Mouse (Mus musculus) activated CD4-positive, CD25-positive, alpha-beta regulatory T cell, adult 4 months (primary cell): Measurements from ENCODE around the gene Slc51a. TPM values are rescaled to one million over a fixed set of nuclear protein-coding genes. Genes with fewer than 3 reads are reported as not detected.
"Not testable (repeated sequence)": the region's sequence is repeated elsewhere in the genome, so short reads cannot be mapped to it uniquely, and the experiment has no call there.

Experiments
- ATAC-seq: one replicate; pipeline ENCODE4 v1.8.0; 2017
- polyA plus RNA-seq, 2 experiments: library from polyadenylated mRNA; unstranded; fragments of 100-300 nt; shearing (Covaris generic); gene quantifications; one replicate each; pipeline ENCODE4 v1.2.1; 2017

Slc51a gene
- polyA plus RNA-seq, 2 experiments from 2014 or later, result not detected

DNA sequence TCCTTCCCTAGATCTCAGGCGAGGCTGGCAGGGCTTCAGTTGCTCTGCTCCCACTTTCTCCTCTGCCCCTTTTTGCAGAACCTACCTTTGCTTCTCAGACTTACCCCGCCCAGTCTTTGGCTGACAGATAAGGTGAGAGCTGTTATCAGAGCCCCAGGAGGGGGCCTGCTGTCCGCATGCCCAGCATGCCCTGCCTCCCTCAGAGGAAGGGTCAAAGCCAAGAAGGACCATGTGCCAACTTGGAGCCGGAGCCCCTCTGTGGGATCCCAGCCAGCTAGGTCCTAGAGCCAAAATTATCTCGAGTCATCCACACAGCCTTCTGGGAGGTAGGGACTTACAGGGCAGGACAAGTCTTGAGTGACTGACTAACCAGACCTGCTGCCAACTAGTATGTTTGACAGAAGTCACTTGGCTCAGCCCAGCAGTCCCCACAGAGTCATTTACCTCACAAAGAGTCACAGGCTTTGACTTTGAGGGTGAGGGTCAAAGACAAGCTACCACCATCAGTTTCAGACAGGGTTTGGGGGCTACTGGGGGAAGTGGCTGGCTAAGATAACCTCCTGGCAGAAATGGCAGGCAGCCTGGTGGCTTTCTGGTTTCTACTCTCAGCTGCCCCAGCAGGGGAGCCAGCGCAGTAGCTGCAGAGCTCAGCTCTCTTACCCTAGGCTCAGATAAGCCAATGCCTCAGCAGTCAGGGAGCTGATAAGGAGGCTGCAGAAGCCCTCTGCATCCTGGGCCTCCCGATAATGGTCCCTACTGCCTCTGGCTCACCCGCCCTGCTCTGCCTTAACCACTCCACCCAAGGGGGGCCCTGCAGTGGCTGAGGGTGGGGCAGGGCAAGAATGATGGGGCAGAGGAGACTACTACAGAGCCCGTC, 21.6 kb upstream of the Slc51a start:
- no peak for ATAC-seq

DNA sequence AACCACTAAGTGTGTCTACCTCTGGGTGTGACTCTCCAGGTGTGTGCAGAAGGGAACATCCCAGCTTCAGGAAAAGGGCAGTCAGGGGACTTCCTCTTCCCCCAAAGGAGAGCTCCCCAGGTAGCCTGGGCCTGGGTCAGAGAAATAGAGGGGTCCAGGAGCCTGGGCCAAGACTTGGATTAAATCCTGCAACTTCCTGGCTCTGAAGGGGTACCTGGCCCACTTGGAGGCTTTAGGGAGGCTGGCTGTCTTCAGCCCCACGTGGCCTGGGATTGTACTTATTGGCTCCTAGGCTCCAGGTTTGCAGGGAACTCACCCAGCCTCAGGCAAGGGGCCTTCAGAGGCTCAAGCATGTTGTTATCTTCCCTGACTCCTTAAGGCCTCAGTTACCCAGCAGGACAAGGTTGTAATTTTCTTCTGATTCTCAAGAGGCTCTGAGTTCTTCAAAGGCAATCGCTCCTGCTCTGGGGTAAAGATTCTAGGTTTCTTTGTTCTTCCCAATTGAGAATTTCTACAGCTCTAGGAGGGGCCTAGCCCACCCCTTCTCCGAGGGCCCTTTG, 20.9 kb upstream of the Slc51a start:
- no peak for ATAC-seq

DNA sequence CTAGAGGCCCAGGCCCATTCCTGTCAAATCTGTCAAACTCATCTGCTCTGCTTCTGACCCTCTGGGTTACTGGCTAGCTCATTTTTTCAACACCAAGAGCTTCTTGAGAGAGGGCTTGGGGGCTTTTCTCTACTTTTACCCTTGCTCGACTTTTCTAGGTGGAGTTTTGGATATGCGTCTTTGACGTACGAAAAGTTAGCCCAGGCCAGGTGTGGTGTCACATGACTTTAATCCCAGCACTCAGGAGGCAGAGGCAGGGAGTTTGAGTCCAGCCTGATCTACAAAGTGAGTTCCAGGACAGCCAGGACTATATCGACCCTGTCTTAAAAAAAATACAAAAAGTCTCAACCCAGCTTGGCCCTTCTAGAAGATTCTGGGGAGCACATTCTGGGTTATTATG, 20.4 kb upstream of the Slc51a start:
- no peak for ATAC-seq

DNA sequence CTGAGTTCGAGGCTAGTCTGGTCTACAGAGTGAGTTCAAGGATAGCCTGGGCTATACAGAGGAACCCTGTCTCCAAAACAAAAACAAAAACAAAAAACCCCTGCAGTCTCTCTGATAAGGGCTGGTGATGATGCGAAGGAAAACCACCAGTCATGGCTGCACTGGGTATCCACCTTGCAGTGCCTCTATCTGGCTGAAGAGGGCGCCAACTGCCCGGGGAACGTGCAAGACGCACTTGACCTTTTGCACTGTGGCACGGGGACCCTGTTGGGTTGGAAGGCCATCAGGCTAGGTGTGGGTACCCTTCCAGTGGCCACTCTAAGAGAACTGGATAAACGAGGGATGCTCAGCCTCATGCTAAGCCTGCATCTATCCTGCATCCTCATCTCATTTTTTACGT, 19.7 kb upstream of the Slc51a start:
- peak; percentile 59 for ATAC-seq

DNA sequence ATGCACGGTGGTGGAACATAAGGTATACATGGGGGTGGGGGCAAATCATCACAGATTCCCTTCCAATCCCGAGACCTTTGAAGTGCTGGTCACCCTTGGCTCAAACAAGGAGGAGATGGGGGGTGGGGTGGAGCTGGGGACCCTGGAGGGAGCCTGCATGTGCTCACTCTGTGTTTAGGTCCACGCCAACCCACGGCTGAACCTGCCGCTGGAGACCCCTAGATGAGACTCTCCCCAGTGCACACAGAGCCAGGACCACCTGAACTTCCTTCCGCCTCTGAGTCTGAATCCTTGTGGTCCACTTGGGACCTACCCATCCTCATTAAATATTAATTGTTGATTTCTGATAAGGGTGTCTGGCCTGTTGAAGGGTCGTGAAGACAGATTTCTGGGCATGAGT, 19.2 kb upstream of the Slc51a start:
- no peak for ATAC-seq

DNA sequence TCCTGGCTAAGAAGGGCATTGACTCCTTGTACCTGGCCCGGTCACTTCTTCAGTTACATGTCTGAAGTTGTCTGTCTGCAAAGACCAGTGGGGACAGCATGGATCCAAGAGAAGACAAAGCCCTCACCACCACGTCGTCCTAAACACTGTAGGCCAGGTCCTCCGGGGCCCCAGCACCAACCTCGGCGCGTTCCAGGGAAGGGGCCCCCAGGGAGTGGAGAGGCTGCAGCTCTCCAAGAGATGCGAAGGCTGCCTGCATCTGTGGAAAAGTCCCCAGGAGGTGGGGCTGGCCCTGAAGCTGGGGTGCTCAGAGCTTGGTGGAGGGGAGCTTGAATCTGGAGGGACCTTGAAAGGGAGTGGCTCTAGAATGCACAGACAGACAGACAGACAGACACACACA, 18.6 kb upstream of the Slc51a start:
- no peak for ATAC-seq

DNA sequence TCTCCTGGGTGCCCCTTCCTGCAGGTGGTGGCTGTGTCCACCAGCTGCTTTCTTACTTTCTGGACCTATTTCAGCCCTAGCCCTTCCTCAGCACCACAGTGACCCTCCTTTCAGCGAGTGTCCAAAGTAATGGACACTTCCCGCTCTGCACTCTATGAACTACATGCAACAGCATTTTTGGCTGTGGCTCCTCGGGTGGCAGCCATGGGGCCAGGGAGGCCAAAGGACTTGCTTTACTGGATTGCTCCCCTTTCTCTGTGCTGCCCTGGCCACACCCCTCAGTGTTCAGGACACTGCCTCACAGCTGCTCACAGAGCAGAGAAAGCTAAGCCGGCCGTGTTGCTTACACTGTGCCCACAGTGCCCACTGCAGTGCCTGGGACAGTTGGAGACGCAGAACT, 16.0 kb upstream of the Slc51a start:
- no peak for ATAC-seq

DNA sequence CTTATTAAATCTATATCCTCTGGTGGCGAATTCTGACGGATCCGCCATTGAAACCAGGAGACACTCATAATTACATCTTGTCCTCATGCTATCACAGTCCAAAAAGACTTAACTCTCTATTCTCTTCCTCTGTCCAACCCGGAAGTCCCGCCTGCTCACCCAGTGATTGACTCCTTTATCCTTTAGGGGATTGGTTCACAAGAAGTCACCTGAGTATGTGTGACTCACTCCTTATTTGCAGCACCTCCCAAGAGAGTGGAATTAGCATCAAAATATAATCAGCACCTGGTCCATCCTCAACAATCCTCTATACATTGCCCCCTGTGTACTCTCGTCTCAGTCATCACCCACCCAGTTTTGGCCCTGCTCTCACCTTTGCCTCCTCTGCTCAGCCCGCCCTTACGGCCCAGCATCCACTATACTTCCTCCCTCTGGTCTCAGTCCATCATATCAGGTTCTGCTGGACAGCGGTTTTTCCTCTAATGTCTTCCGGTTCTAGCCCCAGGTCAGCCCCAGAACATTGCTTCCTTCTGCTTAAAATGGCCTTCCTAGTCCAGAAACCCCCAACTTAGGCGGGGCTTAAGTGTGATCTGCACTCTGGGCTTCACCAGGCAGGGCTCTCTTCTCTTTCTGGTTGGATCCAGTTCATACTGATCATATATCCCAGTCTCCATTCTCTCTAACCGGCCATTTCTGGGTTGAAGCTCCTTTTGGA, 15.1 kb upstream of the Slc51a start:
- ATAC-seq, result no peak

DNA sequence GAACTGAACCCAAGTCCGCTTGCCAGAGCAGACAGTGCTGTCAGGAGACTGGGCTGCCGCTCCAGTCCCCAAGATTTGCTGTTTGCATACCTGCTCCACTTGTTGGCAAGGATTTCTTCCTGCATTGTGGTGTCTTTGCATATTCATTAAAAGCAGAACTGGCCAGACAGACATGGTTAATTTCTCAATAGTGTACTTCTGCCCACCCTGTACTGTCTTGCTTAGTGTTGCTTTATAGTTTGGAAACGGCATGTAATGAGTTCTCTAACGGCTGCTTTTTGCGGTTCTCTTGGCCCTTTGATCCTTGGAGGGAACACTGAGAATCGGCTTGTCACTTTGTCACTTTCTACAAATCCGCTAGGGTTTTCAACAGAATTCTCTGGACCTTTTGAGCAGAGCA, 13.8 kb upstream of the Slc51a start:
- no peak for ATAC-seq

DNA sequence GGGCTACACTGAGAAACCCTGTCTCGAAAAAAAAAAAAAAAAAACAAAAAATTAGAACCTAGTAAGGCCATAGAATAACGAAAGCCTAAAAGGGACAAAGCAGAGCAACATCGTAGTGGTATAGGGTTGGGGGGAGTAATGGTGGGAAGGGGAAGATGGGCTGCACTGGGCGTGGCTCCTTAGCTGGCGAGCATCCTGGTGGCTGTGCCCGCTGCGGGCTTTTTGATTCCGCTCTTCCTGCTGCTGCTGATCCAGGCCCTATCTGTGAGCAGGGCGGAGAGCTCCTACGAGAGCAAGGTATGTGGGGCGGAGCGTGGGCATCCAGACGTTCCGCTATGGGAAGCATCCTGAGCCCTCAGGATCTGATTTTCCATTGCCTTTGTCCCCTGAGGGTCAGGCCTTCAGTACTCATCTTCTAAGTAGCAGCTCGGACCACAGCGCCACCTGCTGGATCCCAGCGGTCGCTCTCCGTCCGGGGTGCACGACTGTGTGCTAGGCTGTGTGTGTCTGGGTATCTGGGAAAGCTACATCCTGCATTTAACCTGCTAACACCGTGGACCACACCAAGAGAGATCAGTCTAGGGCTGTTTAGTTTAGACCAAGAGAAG, 11.9 kb upstream of the Slc51a start:
- ATAC-seq, result peak; percentile 61

DNA sequence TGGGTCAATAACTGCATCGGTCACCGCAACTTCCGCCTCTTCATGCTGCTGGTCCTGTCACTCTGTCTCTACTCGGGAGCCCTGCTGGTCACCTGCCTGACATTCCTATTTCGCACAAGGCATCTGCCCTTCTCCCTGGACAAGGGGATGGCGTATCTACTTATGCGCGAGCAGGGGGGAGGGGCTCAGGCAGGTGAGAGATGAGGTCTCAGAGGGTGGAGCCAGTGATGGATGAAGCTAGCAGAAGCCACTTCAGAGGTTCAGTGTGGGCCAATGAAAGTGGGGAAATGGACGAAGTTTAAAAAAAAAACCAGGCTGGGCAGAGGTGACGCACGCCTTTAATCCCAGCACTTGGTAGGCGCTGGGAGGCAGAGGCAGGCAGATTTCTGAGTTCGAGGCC, 11.3 kb upstream of the Slc51a start:
- ATAC-seq, result no peak

DNA sequence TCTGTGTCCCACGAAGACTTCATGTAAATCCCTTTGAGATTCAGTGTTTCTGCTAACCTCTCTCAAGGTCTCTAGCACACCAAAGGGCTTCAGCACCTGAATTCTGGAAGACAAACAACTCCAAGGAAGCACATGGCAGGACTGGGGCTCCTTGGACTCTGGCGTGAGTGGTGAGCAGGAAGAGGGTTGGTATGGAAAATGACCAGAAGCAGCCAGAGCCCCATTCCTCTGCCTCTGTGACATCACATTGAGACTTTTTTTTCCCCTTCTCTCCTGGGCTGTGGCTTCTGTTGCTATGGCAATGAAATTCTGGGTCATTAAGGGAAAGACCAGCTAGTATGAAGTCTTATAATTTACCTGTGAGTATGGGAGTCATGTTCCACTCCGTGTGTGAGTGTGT, 8.3 kb upstream of the Slc51a start, which contains the start of gene Zdhhc19:
Zdhhc19 (plus strand) TSS at position 301 of the 400 bp plus-strand sequence.
- no peak for ATAC-seq

DNA sequence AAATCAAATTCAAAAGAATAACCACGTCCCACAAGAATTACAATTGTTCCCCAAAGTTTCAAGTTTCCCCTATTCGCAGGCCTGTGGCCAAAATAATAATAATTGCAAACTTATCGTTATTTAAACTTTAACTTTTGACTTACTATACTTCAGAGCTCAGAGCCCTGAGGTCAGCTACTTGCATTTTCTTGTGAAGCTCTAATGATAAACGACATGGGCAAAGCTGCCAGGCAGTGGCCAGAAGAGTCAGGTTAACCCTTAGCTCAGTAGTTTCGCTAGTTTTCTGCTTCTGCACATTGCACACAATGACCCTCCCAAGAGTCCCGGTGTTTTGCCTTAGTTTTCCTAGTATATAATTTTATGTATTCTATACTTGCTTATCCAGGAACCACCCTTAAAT, 6.7 kb upstream of the Slc51a start:
- not testable (repeated sequence) for ATAC-seq

DNA sequence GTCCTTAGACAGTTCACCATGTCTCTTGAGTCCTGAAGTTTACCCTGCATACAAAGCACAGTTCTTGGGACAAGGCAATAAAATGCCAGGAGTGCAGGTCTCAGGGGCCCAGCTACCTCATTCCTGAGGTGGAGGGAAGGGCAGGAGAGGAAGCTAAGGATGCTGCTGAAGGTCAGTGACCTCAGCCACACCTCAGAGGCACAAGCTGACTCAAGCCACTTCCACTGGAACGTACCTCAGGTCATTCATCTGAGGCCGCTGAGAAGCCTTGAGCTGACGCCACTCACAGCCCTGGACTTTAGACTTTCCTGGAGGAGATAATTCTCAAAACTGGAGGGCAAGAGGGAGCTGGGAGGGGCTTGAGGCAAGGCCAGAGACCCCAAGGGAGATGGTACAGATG, 1.3 kb upstream of the Slc51a start:
- ATAC-seq, result no peak

DNA sequence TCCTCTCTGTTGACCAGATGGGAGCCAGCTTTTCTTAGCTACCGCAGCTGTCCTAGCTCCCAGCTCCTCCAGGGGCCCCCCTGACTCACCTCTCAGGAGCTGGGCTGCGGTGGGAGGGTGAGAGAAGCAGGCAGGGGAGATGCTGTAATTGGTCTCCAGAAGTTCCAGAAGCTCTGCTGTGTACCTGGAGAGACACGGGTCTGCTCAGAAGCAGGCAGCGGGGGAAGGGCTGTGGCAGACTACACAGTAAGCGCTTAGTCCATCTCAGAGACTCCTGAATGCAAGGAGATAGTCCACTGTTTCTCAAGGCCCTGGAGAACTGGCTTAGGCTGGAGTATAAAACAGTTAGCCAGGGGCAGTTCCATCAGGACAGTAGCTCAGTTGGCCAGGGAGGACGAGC, 1.6 kb downstream of the Slc51a start:
- ATAC-seq, result no peak

DNA sequence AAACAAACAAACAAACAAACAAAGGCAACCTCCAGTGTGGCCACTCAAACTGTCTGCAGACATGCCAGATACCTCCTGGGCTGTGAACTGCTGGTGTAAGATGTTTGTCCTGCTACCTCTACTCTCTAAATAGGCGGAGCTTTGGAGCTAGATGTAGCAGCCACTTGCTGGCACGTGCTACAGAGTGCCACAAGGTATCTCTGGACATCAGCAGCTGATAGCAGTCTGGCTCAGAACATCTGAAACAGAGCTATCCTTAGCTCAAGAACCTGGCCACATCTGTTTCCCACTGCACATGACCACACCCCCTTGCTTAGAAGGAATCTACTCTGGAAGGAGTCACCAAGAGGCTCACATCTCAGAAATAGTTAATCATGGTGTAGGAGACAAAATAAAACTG, 2.5 kb downstream of the Slc51a start:
- ATAC-seq, result no peak

DNA sequence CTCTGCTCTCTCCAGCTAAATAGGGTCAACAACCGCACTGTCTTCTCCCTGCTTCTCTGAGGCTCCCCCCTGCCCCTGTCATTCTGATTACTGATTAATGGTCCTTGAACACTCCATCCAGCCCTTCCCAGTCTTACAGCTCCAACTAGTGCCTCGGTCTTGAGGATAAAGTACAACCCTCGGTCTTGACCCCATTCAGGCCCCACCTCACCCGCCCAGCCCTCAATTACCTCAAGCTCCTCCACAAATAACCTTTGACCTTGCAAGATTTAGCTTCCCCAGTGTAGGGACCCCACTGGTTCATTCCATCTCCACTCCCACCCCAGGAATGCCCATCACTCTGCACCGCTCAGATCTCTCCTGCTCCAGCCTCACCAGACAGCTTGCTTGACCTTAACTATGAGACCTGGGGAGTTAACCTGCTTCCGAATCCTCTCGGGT, 3.2 kb downstream of the Slc51a start:
- ATAC-seq, result no peak

DNA sequence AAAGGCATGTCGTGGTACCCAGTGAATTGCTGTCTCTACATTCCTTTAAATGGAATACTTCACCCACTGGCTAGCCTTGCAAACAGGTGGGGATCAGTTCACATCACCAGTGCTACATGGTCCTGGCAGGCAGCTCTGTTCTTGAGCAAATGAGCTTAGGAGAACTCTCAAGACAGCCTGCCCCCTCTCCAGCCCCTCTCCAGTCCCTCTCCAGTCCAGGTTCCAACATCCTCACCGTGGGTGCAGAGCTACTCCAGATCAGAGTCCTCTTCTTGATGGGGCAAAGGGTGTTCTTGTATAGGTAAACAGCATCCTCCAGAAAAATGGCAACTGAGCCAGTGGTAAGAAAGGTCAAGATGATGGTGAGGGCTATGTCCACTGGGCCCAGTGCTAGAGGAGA, 8.3 kb downstream of the Slc51a start:
- no peak for ATAC-seq

DNA sequence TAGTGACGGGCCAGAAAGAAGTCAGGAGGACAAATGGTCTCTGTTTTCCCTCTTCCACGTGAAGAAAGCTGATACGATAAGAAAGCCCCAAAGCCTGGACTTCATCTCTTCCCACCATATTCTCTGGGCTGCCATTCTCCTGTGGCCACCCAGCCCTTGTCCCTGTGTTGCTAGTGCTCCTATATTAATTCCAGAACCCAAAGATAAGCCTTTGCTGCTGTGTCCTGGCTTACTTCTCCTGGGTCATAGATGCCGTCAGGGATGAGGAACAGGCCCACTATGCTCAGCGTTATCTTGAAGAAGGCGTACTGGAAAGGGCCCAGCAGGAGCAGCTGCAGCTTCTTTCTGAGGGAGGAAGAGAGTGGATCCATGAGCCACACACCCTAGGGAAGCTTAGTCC, 10.4 kb downstream of the Slc51a start:
- ATAC-seq, result no peak

DNA sequence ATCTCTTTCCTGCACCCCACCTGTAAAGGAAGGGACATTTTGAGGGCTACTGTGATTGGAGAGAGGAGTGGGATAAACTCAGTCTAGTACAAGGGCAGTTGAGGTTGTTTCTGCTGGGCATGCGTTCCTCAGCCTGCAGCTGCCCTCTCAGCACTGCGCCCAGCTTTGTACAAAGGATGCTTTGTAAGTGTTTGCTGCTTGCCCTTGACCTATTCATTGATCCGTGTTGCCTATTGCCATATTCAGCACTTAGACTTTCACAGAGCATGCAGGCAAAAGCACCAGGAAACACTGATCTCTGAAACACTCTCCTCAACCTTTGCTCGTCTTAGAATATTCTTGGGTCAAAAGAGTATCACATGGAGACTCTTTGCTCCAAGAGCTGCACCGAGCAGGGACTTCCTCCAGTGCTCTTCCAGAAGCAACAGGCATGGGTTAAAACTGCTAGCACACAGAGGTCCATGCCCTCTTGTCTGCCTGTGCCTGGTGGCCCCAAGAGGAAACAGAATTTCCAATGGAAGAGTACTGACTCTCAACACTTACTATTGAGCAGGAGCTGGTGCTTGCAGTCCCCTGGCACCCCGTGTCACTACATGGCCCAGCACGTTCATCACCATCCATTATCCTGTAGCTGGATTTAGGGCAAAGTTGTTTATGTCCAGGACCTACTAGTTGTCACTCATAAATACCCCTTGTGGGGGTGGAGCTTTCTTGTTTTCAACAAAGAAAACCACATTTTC, 15.2 kb downstream of the Slc51a start:
- no peak for ATAC-seq

DNA sequence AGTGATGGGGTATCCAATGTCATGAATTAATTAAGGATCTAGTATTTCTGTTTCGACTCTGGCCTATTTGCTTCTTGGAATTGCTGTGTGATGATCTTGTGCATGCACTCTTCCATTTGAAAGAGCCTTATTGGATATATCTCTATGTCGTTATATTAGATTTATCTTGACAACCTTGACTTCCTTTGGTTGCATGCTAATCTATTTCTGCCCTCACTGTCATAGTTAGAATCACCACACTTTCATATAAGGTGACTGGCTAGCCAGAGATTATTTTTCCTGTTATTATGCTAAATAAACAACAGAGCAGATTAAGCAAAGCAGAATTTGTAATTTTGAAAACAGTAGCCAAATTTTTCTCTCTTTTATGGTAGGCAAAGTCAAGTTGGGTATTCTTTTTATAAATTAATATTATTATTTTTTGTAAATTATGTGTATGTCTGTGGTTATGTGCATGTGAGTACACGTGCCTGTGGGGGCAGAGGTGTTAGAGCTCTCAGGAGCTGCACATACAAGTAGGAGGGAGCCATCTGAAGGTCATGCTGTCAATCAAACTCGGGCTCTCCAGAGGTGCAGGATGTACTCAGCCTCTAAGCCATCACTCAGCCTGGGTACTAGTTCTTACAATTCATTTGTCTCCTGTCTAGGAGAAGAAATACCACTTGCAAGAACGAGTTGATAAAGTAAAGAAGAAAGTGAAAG, 18.1 kb downstream of the Slc51a start:
- no peak for ATAC-seq

DNA sequence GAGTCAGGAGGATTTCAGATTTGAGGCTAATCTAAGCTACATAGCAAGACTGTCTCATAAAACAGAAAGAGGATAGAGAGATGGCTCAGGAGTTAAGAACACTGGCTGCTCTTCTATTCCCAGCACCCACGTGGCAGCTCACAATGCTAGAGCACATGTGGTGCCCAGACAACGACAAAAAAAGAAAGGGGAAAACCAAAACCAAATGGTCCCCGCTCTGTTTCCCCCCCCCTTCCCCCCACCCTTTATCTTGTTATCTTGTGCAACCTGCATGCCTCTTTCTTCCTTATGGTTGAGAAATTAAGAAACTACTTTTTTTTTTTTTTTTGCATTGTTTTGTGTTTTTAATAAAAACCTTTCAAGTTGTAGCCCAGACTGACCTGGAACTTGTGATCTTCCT, 19.2 kb downstream of the Slc51a start:
- ATAC-seq, result no peak
